In genomic region chr2:85123187-85123868, GRCm38 (mm10) we compare ENCODE assay signal across 8 mouse cellular contexts. TPM values are rescaled to one million over a fixed set of nuclear protein-coding genes. Genes with fewer than 3 reads are reported as not detected.
DNase-seq lines count a peak whose midpoint lies in the region; ATAC-seq and TF ChIP-seq lines count a peak whose summit lies in the region.

No protein-coding gene starts in this region.

- H3K4me1 ChIP-seq in forebrain, embryonic 12.5 days: no peaks in the 10 kb centered on the region
- no peaks in the 10 kb centered on the region for H3K4me1 ChIP-seq in intestine, postnatal 0 days (replicated peaks; ENCODE audit: control insufficient read depth, insufficient read depth, low read length)
- no peaks in the 10 kb centered on the region for H3K4me1 ChIP-seq in liver, embryonic 16.5 days (ENCODE audit: control insufficient read depth, low read depth, low read length)

- TF ChIP-seq CTCF in brain, embryonic 14.5 days (IDR thresholded peaks at IDR 0.05; ENCODE audit: borderline replicate concordance, extremely low read depth, insufficient read depth, insufficient read length): peak; percentile 77; the same call in 1 of the 2 replicates
- TF ChIP-seq CTCF in intestine, postnatal 0 days (IDR thresholded peaks at IDR 0.05; ENCODE audit: low read depth): peak; percentile 85

- H3K36me3 ChIP-seq in forebrain, embryonic 12.5 days (replicated peaks): no peaks in the 10 kb centered on the region
- H3K36me3 ChIP-seq in intestine, postnatal 0 days (ENCODE audit: control insufficient read depth, insufficient read depth): no peaks in the 10 kb centered on the region
- H3K36me3 ChIP-seq in liver, embryonic 16.5 days (ENCODE audit: control insufficient read depth, insufficient read depth): no peaks in the 10 kb centered on the region

- ATAC-seq in forebrain, embryonic 12.5 days (ENCODE audit: low FRiP score): peak; percentile 75
- 0 out of 2 replicates have a peak, but pooled peaks have one; percentile 2 for ATAC-seq in intestine, postnatal 0 days
- 0 out of 2 replicates have a peak, but pooled peaks have one; percentile 45 for ATAC-seq in liver, embryonic 16.5 days (ENCODE audit: low read depth)

- no peaks in the 10 kb centered on the region for H3K27me3 ChIP-seq in forebrain, embryonic 12.5 days
- H3K27me3 ChIP-seq in intestine, postnatal 0 days (replicated peaks; ENCODE audit: control insufficient read depth, insufficient read depth, low read length): no peaks in the 10 kb centered on the region
- H3K27me3 ChIP-seq in liver, embryonic 16.5 days (ENCODE audit: control insufficient read depth, insufficient read depth, low read depth, low read length): no peaks in the 10 kb centered on the region

- WGBS in forebrain, embryonic 12.5 days: 34% methylated on average over 5 of the region's 5 CpGs
- 27% methylated on average over 5 of the region's 5 CpGs for WGBS in intestine, postnatal 0 days
- WGBS in liver, embryonic 16.5 days (ENCODE audit: insufficient replicate concordance): 25% methylated on average over 5 of the region's 5 CpGs

- no peaks in the 10 kb centered on the region for H3K9me3 ChIP-seq in forebrain, embryonic 12.5 days
- no peaks in the 10 kb centered on the region for H3K9me3 ChIP-seq in intestine, postnatal 0 days (ENCODE audit: control insufficient read depth)
- no peaks in the 10 kb centered on the region for H3K9me3 ChIP-seq in liver, embryonic 16.5 days (replicated peaks; ENCODE audit: control insufficient read depth, low read length)

- no peak overlapping the region for H3K4me2 ChIP-seq in forebrain, embryonic 12.5 days
- no peak overlapping the region for H3K4me2 ChIP-seq in intestine, postnatal 0 days (replicated peaks; ENCODE audit: low read depth)
- no peak overlapping the region for H3K4me2 ChIP-seq in liver, embryonic 16.5 days (ENCODE audit: low read depth, low read length)

- H3K27ac ChIP-seq in forebrain, embryonic 12.5 days: no peak overlapping the region
- no peak overlapping the region for H3K27ac ChIP-seq in intestine, postnatal 0 days (ENCODE audit: low read depth, low read length)
- H3K27ac ChIP-seq in liver, embryonic 16.5 days (ENCODE audit: low read length): no peak overlapping the region

- no peak overlapping the region for H3K4me3 ChIP-seq in forebrain, embryonic 12.5 days (replicated peaks)
- H3K4me3 ChIP-seq in intestine, postnatal 0 days (ENCODE audit: low read depth, low read length): no peak overlapping the region
- no peak overlapping the region for H3K4me3 ChIP-seq in liver, embryonic 16.5 days (ENCODE audit: low read depth, low read length)

- TF ChIP-seq POLR2A in brain, embryonic 14.5 days (IDR thresholded peaks at IDR 0.05; ENCODE audit: borderline replicate concordance, extremely low read depth, insufficient read depth, insufficient read length, poor library complexity, severe bottlenecking): no peak

- H3K9ac ChIP-seq in forebrain, embryonic 12.5 days: no peak overlapping the region
- H3K9ac ChIP-seq in intestine, postnatal 0 days (ENCODE audit: low read depth, low read length): no peak overlapping the region
- no peak overlapping the region for H3K9ac ChIP-seq in liver, embryonic 16.5 days (ENCODE audit: low read depth, low read length)

- peak; percentile 30 to 71 for DNase-seq in right cerebral cortex, adult 2 months (ENCODE audit: low spot score in 2 of 2)
- DNase-seq in right cerebral cortex, postnatal 4 days: no peak
- DNase-seq in brain, embryonic 14.5 days (ENCODE audit: low read depth): peak; percentile 86
- peak; percentile 88 for DNase-seq in retina, embryonic 14.5 days (ENCODE audit: low spot score)
- no peak for DNase-seq in gastrocnemius, postnatal 4 days (ENCODE audit: low spot score in 2 of 2)

RNA-seq across cellular contexts. Expression of gene Aplnr, which starts 12.7 kb away (rescaled TPM):
- 17.7 and 24.8 TPM in 2 replicates for polyA plus RNA-seq in brain, embryonic 14.5 days (2012; rRNA removed)
- polyA plus RNA-seq in forebrain, embryonic 12.5 days (2016; fragmentation: Nextera tagmentation; extraction: Ambion mirVana): 27.7 and 28.1 TPM in 2 replicates
- 22.9 and 26.6 TPM in 2 replicates for polyA plus RNA-seq in intestine, postnatal 0 days (2015; fragmentation: Nextera tagmentation; extraction: Ambion mirVana)
- polyA plus RNA-seq in liver, embryonic 16.5 days (2015; fragmentation: Nextera tagmentation; extraction: Ambion mirVana): 1.7 and 2.7 TPM in 2 replicates
- 10 to 100 TPM; 86.8 to 91.9 TPM for total RNA-seq in gastrocnemius, postnatal 4 days (2021)

Comparison
In these comparisons a context has a peak if more than half of its experiments do, and no peak if none do; other contexts are left out.
1. DNase-seq: peak in right cerebral cortex, adult 2 months (2 of 2), brain, embryonic 14.5 days (single experiment) and retina, embryonic 14.5 days (single experiment); none in right cerebral cortex, postnatal 4 days (single experiment) and gastrocnemius, postnatal 4 days (0 of 2).
2. ATAC-seq: peak in every context shown above with its lines; median percentile 75 in forebrain, embryonic 12.5 days; 45 in liver, embryonic 16.5 days; 2 in intestine, postnatal 0 days.